Mouse (Mus musculus): ENCODE results near the gene Nfe2l2. TPM values are rescaled to one million over a fixed set of nuclear protein-coding genes. Genes with fewer than 3 reads are reported as not detected.

The Nfe2l2 gene
- polyA plus RNA-seq, 1 experiment: 42.2 TPM

- H3K36me3 ChIP-seq (ENCODE audit: control insufficient read depth, insufficient read depth, low read length): no peaks in the 10 kb centered on the region
- TF ChIP-seq CTCF (IDR thresholded peaks at IDR 0.05; ENCODE audit: borderline replicate concordance, control insufficient read depth, extremely low read depth, insufficient read depth, low read length, poor library complexity) (no peak), POLR2A (IDR thresholded peaks at IDR 0.05; ENCODE audit: control insufficient read depth, extremely low read depth, insufficient read depth, low read length, poor library complexity) (no peak)
- 96% methylated on average over 8 of the region's 8 CpGs for WGBS
- no peak overlapping the region for H3K4me3 ChIP-seq (ENCODE audit: control insufficient read depth, insufficient read depth, low read length)
- H3K4me1 ChIP-seq (replicated peaks; ENCODE audit: control insufficient read depth, insufficient read depth, low read length): 0 out of 2 replicates have a peak, but pooled peaks cover 2% of the 10 kb centered on the region
- H3K27me3 ChIP-seq (ENCODE audit: control insufficient read depth, insufficient read depth, low read length): no peaks in the 10 kb centered on the region
- DNase-seq: no peak
- no peak overlapping the region for H3K27ac ChIP-seq (ENCODE audit: control insufficient read depth, insufficient read depth, low read length)
These were observed 76.0 kb downstream of the Nfe2l2 start for GRCm38 (mm10) chr2:75628487-75628886.

GRCm38 (mm10) chr2:75626597-75627440, 77.6 kb downstream of the Nfe2l2 start:
- TF ChIP-seq CTCF (IDR thresholded peaks at IDR 0.05; ENCODE audit: borderline replicate concordance, control insufficient read depth, extremely low read depth, insufficient read depth, low read length, poor library complexity): no peak
- TF ChIP-seq POLR2A (IDR thresholded peaks at IDR 0.05; ENCODE audit: control insufficient read depth, extremely low read depth, insufficient read depth, low read length, poor library complexity): no peak
- no peaks in the 10 kb centered on the region for H3K36me3 ChIP-seq (ENCODE audit: control insufficient read depth, insufficient read depth, low read length)
- no peak for DNase-seq
- H3K27me3 ChIP-seq (ENCODE audit: control insufficient read depth, insufficient read depth, low read length): no peaks in the 10 kb centered on the region
- H3K4me1 ChIP-seq (replicated peaks; ENCODE audit: control insufficient read depth, insufficient read depth, low read length): 0 out of 2 replicates have a peak, but pooled peaks cover 2% of the 10 kb centered on the region
- WGBS: 89% methylated on average over 6 of the region's 6 CpGs
- H3K27ac ChIP-seq (ENCODE audit: control insufficient read depth, insufficient read depth, low read length): no peak overlapping the region
- no peak overlapping the region for H3K4me3 ChIP-seq (ENCODE audit: control insufficient read depth, insufficient read depth, low read length)

Other genes starting within 250 kb of the Nfe2l2 start
- 45.4 and 47.2 TPM in 2 replicates for gene Hnrnpa3, start 45.4 kb downstream of the Nfe2l2 start, polyA plus RNA-seq (2012; rRNA removed)
- 9.8 and 10.2 TPM in 2 replicates for gene Agps, start 127.5 kb upstream of the Nfe2l2 start, polyA plus RNA-seq (2012; rRNA removed)
- gene Ttc30b, start 233.9 kb upstream of the Nfe2l2 start, polyA plus RNA-seq (2012; rRNA removed): 3.9 and 4.4 TPM in 2 replicates

Measured in thymus, adult 2 months (tissue).